Mouse (Mus musculus): ENCODE data around the gene Gm15294.

The Gm15294 gene

DNA sequence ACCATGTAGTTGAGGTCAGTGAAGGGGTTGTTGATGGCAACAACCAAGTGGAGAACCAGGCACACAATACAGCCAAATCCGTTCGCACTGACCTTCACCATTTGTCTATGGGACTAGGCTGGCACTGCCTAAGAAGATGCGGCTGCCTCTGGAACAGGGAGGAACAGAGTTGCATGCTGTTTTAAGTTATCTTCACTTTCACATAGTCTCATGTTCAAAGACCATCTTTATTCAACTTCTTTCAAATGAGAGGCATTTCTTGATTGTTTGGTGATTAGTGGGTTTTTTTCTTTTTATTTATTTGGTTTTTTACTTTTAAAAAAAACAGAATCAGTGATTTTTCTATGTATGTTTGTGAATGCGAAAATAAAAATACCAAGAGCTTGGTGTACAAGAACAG is at the start of gene Gm15294:
TSS of gene Gm15294 (minus strand) at position 101 of the 400 bp plus-strand sequence.
- DNase-seq (ENCODE audit: extremely low read depth, insufficient read length, low spot score): no peak

GRCm38 (mm10) chrX:141884336-141885048 is 9.5 kb upstream of the Gm15294 start:
- DNase-seq (ENCODE audit: extremely low read depth, insufficient read length, low spot score): no peak

DNA sequence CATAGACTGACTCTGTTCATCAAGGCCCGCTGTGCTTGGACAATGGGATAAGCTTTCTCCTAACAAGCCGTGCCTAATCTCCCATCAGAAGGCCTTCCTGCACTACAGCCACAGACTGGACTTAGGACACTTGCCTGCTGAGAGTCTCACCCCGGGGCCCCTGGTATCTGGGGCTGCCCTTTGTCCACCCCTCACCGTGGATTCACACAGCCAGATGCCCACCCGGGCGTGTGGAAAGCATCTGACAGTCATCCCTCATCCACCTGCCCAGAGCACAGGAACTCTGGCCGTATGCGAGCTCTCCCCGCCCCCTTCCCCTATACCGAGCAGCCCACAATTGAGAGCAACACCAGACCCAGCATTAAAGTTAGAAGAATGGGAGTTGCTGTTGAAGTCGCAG is 1.0 kb downstream of the Gm15294 start:
- no peak for DNase-seq (ENCODE audit: extremely low read depth, insufficient read length, low spot score)

GRCm38 (mm10) chrX:141873597-141873996 is 1.4 kb downstream of the Gm15294 start:
- DNase-seq (ENCODE audit: extremely low read depth, insufficient read length, low spot score): no peak

DNA sequence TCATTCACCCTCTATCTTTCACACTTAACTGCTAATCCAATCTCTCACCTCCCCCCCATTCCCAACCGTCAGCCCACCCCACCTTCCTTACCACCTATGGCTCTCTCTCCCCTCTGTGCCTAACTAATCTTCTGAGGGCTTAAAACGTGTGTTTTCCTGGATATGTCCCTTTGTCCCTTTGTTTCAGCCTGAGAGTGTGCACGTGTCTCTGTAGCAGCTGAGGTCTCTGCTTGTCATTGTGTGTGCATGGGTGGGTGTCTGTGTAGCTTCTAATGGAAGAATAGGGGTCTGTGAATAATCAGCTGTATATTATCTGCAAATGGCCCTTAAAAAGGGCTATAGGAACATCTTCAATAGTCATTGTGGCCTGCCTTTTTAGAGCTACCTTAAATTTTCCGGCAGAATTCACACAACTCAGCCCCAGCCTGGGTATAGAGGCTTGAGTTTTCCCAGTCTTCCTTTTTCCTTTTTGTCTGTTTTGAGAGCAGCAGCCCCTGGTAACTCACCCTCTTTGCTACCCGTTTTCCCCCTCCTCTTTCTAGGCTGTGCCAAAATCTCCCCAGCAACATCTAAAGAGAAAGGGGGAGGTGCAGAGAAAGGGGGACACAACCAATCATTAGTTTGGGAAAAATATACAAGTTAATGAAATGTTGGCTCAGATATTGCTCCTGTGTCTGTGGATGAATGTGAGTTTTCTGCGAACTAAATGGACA is 19.2 kb downstream of the Gm15294 start:
- no peak for DNase-seq (ENCODE audit: extremely low read depth, insufficient read length, low spot score)

Measured in 3134 (cell line).